Mouse (Mus musculus) hindbrain, embryonic 11.5 days (tissue): ENCODE measurements around the gene Lrrc20. TPM values are rescaled to one million over a fixed set of nuclear protein-coding genes. Genes with fewer than 3 reads are reported as not detected.

Experiments
- ATAC-seq: fragments of 200-750 bp; cut with Nextera tagmentation; 2 replicates; pipeline ENCODE4 v1.8.0; 2017; ENCODE audit warnings: mild to moderate bottlenecking, moderate TSS enrichment, moderate library complexity; ENCODE audit not compliant: low FRiP score
- DNase-seq: peaks from one replicate; pipeline ENCODE4 v3.0.0-alpha.2; 2015; ENCODE audit warnings: low spot score
- H3K27ac ChIP-seq: fragments of 300-500 bp; sonication (generic); 2 replicates; pipeline ENCODE4 v1.5.1; 2014; ENCODE audit warnings: mild to moderate bottlenecking, low read depth, low read length
- H3K27me3 ChIP-seq: fragments of 300-500 bp; sonication (generic); 2 replicates; pipeline ENCODE4 v1.6.1; 2014; ENCODE audit warnings: mild to moderate bottlenecking, low read length, moderate library complexity, mixed read lengths; ENCODE audit not compliant: control insufficient read depth, insufficient read depth
- H3K36me3 ChIP-seq: fragments of 300-500 bp; sonication (generic); 2 replicates; pipeline ENCODE4 v1.6.1; 2014; ENCODE audit warnings: mild to moderate bottlenecking, low read length, moderate library complexity, mixed read lengths; ENCODE audit not compliant: control insufficient read depth, insufficient read depth
- H3K4me1 ChIP-seq: fragments of 300-500 bp; sonication (generic); replicated peaks from 2 replicates; pipeline ENCODE4 v1.6.1; 2014; ENCODE audit warnings: low read length, mixed read lengths; ENCODE audit not compliant: control insufficient read depth, insufficient read depth
- H3K4me2 ChIP-seq: fragments of 300-500 bp; sonication (generic); replicated peaks from 2 replicates; pipeline ENCODE4 v1.6.1; 2014; ENCODE audit warnings: mild to moderate bottlenecking, low read depth, low read length
- H3K4me3 ChIP-seq: fragments of 300-500 bp; sonication (generic); 2 replicates; pipeline ENCODE4 v1.5.1; 2014; ENCODE audit warnings: low read depth, low read length
- H3K9ac ChIP-seq: fragments of 300-500 bp; sonication (generic); 2 replicates; pipeline ENCODE4 v1.6.1; 2014; ENCODE audit warnings: low read depth, low read length
- H3K9me3 ChIP-seq: fragments of 300-500 bp; sonication (generic); 2 replicates; pipeline ENCODE4 v1.6.1; 2016; ENCODE audit warnings: low read length; ENCODE audit not compliant: control insufficient read depth
- WGBS: fragments of 180-500 bp; shearing (Covaris S2); extraction: QIAGEN DNeasy Blood & Tissue Kit; methylation state at CpG from one replicate; pipeline ENCODE4 v1.1.7; 2014; 5-methylcytosine and 5-hydroxymethylcytosine counted together
- polyA plus RNA-seq: library from polyadenylated mRNA; unstranded; fragments of >200 nt; fragmentation: Nextera tagmentation; extraction: Ambion mirVana; gene quantifications from 2 replicates; pipeline ENCODE4 v1.2.1, GENCODE M21; 2014

Gene Lrrc20
- polyA plus RNA-seq, 1 experiment from 2014 or later: 9.5 TPM

DNA sequence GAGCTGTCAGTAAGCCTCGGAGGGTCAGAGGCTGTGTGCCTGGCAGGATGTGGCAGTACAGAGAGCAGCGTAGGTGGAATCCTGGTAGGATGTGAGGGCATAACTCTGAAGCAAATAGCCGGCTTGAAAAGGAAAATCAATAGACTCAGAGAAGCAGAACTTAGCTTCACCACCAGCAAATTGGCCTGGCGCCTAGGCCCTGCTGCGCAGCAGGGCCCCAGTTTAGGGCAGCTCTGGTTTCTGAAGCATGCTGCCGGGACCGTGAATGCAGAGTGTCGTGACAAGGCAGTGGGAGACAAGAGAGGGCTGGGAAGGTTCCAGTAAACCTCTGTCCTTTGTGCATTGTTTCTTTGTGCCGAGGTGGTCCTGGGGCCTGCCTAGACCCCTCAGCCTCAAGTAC, 20.6 kb downstream of the Lrrc20 start:
- no peak overlapping the region for H3K27ac ChIP-seq
- WGBS: 57% methylated on average over 9 of the region's 9 CpGs

DNA sequence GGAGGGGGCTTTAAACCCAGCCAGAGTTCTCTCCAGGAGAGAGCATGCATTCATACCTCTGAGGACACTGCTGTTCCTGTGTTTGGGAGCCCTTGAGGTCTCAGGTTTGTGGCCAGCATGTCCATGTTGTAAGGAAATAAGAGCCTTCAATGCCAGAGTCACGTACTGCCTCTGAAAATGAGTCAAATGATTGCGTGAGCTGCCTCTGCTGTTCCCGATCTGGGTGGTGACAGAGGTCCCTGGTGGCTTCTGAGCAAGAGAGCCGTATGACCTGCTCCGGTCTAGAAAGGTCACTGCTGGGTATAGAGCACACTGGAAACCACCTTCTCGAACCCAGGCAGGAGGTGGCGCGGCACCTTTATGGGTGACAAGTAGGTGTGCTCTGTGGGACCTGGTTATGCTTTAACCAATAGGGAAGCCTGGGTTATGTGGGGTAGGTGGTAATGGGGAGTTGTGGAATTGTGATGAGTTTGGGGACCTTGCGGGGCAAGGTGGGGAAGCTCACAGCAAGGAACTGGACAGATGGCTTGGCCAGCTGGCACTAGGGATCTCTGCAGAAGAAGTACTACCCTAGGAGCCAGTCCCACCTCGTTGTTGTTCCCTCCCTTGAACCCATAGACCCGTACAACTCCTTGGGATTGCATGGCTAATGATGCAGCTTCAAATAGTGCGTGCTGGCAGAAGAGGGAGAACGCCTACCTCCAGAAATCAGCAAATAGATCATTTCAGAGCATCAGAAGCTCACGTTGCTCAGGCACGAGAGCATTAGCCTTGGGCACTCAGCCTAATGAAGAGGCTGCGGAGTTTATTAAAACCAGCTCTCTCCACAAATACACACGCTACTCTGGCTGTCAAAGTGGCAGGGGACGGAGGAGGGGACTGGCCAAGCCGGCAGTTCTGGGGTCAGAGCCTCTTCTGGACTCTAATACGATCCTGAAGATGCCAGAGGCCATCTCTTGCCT, 24.2 kb downstream of the Lrrc20 start:
- WGBS: 81% methylated on average over 20 of the region's 20 CpGs
- H3K4me1 ChIP-seq: no peaks in the 10 kb centered on the region
- H3K27ac ChIP-seq: no peak overlapping the region
- no peaks in the 10 kb centered on the region for H3K27me3 ChIP-seq
- H3K9me3 ChIP-seq: no peaks in the 10 kb centered on the region
- no peak for DNase-seq
- no peaks in the 10 kb centered on the region for H3K36me3 ChIP-seq
- no peak overlapping the region for H3K9ac ChIP-seq
- ATAC-seq: no peak
- no peak overlapping the region for H3K4me2 ChIP-seq
- no peak overlapping the region for H3K4me3 ChIP-seq

More for the DNA sequence above, 20.6 kb downstream of the Lrrc20 start:
- Histone ChIP-seq H3K4me2 (no peak overlapping the region), H3K9me3 (no peaks in the 10 kb centered on the region), H3K27me3 (no peaks in the 10 kb centered on the region), H3K36me3 (no peaks in the 10 kb centered on the region), H3K4me1 (no peaks in the 10 kb centered on the region), H3K9ac (no peak overlapping the region), H3K4me3 (no peak overlapping the region)
- no peak for ATAC-seq
- DNase-seq: no peak

DNA sequence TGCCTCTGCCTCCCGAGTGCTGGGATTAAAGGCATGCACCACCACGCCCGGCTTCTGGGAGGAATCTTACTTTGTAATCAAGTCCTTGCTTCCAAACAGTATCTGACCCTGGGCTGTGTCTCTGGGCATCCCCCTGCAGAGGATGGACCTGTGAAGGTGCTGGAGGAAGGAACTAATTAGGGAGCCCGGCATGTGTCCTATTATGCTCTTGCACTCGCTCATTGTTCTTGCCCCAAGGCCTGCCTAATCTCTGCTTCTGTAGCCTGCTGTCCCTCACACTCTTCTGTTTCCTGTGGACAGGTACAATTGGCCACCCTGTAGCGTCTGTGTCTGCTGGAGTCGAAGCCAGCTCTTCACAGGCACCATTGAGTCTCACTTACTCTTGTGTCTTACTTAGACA, 25.2 kb downstream of the Lrrc20 start:
- ATAC-seq (no peak), DNase-seq (no peak)
- Histone ChIP-seq H3K9ac (no peak overlapping the region), H3K9me3 (no peaks in the 10 kb centered on the region), H3K27me3 (no peaks in the 10 kb centered on the region), H3K36me3 (no peaks in the 10 kb centered on the region), H3K27ac (no peak overlapping the region), H3K4me2 (no peak overlapping the region), H3K4me3 (no peak overlapping the region), H3K4me1 (no peaks in the 10 kb centered on the region)
- WGBS: 70% methylated on average over 7 of the region's 7 CpGs

DNA sequence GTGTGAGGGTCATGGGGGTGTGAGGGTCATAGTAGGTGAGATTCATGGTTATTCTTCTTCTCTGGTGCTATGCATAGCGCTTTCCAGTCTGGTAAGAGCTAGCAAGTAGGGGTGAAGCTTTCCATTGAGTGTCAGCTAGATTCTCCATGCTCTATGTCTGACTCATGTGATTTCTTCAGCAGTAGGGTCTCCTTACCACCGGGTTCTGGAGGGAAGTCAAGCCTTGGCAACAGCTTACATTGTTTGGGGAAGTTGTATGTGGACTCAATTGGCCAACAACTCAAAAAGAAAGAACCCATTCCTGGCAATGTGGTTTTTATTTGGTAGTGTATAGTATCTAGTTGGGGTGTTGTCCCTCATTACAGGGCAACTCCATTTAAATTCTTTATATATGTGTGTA, 28.5 kb downstream of the Lrrc20 start:
- H3K4me3 ChIP-seq: no peak overlapping the region
- 85% methylated on average over 2 of the region's 2 CpGs for WGBS

DNA sequence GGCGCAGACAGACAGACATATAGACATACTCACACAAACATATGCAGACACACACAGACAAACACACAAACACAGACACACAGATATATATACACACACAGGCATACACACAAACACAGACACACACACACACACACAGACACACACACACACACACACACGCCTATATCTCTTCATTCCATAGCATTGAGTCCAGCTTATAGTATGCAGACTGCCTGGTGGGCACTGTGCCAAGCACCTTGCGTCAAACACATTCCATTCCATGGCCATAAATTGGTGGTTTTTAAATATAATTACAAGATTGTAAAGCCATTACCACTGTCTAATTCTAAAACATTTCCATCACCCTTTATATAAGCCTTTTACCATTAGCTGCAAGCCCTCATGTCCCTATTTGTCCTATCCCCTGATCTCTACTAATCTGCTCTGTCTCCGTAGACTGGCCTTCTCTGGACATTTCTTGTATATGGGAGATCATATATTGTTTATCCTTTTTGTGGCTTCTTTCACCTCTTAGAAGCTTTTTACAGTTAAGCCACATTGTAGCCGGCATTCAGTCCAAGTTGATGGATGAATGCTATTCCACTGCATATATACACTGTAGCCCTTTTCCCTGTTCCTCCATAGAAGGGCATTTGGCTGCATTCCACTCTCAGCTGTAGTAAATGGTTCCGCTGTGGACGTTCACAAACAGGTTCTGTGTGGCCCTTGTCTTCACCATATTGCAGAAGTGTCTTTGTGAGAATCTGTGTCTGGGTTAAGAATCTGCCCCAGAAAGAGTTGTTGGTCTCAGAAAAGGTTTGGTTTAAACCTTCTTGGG, 31.0 kb downstream of the Lrrc20 start:
- 91% methylated on average over 7 of the region's 7 CpGs for WGBS
- Histone ChIP-seq H3K27me3 (no peaks in the 10 kb centered on the region), H3K9ac (no peak overlapping the region), H3K36me3 (no peaks in the 10 kb centered on the region), H3K9me3 (no peaks in the 10 kb centered on the region), H3K4me2 (no peak overlapping the region), H3K4me3 (no peak overlapping the region), H3K27ac (no peak overlapping the region), H3K4me1 (no peaks in the 10 kb centered on the region)
- DNase-seq (no peak), ATAC-seq (no peak)

More for the DNA sequence above, 28.5 kb downstream of the Lrrc20 start:
- H3K9me3 ChIP-seq: no peaks in the 10 kb centered on the region
- no peaks in the 10 kb centered on the region for H3K4me1 ChIP-seq
- DNase-seq (no peak), ATAC-seq (no peak)
- H3K9ac ChIP-seq: no peak overlapping the region
- H3K4me2 ChIP-seq: no peak overlapping the region
- H3K27ac ChIP-seq: no peak overlapping the region
- no peaks in the 10 kb centered on the region for H3K36me3 ChIP-seq
- no peaks in the 10 kb centered on the region for H3K27me3 ChIP-seq

DNA sequence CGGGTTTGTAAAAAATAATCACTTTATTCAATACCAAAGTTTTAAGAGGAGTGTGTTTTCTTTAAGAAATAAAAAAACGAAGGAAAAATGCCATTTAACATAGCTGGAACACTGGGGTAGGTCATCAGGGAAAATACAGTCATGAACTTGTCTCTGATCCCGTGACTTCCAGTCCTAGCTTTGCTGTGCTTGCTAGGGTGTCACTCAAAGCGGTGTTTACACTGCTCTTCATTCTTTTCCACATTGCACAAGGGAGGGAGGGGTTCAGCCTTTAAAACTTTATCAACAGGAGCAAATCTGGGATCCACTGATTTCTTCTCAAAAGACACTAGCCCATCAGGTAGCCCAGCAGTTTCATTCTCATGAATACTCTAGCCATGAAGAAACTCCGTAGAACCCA, 34.3 kb downstream of the Lrrc20 start:
- no peak for ATAC-seq
- no peaks in the 10 kb centered on the region for H3K36me3 ChIP-seq
- no peaks in the 10 kb centered on the region for H3K4me1 ChIP-seq
- 85% methylated on average over 5 of the region's 5 CpGs for WGBS
- H3K9me3 ChIP-seq: no peaks in the 10 kb centered on the region
- H3K4me3 ChIP-seq: no peak overlapping the region
- no peaks in the 10 kb centered on the region for H3K27me3 ChIP-seq
- no peak overlapping the region for H3K9ac ChIP-seq
- no peak overlapping the region for H3K27ac ChIP-seq
- no peak overlapping the region for H3K4me2 ChIP-seq
- no peak for DNase-seq

DNA sequence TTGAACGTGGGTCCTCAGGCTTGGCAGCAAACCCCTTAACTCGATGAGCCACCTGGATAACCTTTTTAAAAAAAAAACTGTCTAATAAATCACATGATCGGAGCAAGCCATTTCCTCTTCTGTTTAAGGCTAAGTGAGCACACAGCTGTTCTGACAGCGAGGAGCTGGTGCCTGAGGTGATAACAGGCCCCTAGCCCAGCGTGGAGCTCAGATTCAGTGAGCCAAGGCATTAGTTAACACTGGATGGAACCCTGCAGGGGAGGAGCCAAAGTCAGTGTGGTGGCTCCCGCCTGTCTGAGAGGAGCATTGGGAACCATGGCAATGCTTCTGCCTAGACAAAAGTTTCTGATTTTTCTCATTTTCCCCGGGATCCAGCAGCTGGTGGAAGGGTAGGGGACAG, 35.2 kb downstream of the Lrrc20 start:
- Histone ChIP-seq H3K4me2 (no peak overlapping the region), H3K9ac (no peak overlapping the region), H3K36me3 (no peaks in the 10 kb centered on the region), H3K4me1 (no peaks in the 10 kb centered on the region), H3K9me3 (no peaks in the 10 kb centered on the region), H3K27me3 (no peaks in the 10 kb centered on the region), H3K4me3 (no peak overlapping the region), H3K27ac (no peak overlapping the region)
- WGBS: 40% methylated on average over 7 of the region's 7 CpGs
- no peak for ATAC-seq
- peak; percentile 36 for DNase-seq

DNA sequence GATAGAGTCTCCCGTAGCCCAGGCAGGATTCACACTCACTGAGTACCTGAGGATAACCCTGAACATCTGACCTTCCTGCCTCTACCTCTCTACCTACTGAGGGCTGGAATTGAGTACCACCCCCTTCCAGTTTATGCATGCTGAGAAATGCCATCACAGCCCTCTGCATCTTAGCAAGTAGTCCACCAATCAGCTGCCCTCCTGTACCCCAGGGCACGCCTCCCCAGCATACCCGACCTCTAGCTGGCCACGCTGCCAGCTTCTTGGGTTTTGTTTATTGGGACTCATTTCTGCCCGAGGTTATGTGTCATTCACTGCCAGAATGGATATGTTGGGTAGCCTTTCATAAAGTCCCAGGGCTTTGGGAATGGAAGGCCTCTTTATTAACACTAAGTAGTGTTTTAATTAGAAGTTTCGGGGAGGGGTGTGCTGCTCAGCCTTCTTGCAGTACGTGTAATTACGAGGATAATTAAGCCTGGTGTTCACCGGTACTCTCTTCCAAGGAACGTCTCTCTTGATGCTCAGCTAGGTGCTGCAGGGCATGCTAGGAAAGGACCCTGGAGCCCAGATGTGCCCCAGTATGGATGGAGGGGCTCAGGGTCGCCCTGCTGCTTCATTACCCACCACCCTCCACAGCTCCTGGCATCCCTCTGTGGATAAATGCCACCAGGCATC, 36.8 kb downstream of the Lrrc20 start:
- no peak overlapping the region for H3K9ac ChIP-seq
- H3K4me1 ChIP-seq: no peaks in the 10 kb centered on the region
- no peaks in the 10 kb centered on the region for H3K36me3 ChIP-seq
- no peak for DNase-seq
- no peak overlapping the region for H3K4me3 ChIP-seq
- 83% methylated on average over 11 of the region's 11 CpGs for WGBS
- ATAC-seq: no peak
- no peak overlapping the region for H3K4me2 ChIP-seq
- H3K27me3 ChIP-seq: no peaks in the 10 kb centered on the region
- no peaks in the 10 kb centered on the region for H3K9me3 ChIP-seq
- no peak overlapping the region for H3K27ac ChIP-seq
